Mouse (Mus musculus) stomach, embryonic 15.5 days (tissue): ENCODE results near the gene Rrp8. TPM values are rescaled to one million over a fixed set of nuclear protein-coding genes. Genes with fewer than 3 reads are reported as not detected.

ENCODE experiments used
- ATAC-seq: fragments of 200-750 bp; cut with Nextera tagmentation; 2 replicates; pipeline ENCODE4 v1.8.0; 2017; ENCODE audit warnings: low read depth, moderate number of reproducible peaks, moderate TSS enrichment; ENCODE audit not compliant: insufficient read depth, low FRiP score
- H3K27ac ChIP-seq: fragments of 300-500 bp; sonication (generic); 2 replicates; pipeline ENCODE4 v1.5.1; 2015; ENCODE audit warnings: mild to moderate bottlenecking, inconsistent platforms
- H3K27me3 ChIP-seq: fragments of 300-500 bp; sonication (generic); replicated peaks from 2 replicates; pipeline ENCODE4 v1.6.1; 2015; ENCODE audit warnings: inconsistent platforms
- H3K36me3 ChIP-seq: fragments of 300-500 bp; sonication (generic); 2 replicates; pipeline ENCODE4 v1.6.1; 2015; ENCODE audit warnings: inconsistent platforms
- H3K4me1 ChIP-seq: fragments of 300-500 bp; sonication (generic); 2 replicates; pipeline ENCODE4 v1.6.1; 2015; ENCODE audit warnings: inconsistent platforms
- H3K4me2 ChIP-seq: fragments of 300-500 bp; sonication (generic); 2 replicates; pipeline ENCODE4 v1.6.1; 2015; ENCODE audit warnings: mild to moderate bottlenecking, inconsistent platforms
- H3K4me3 ChIP-seq: fragments of 300-500 bp; sonication (generic); replicated peaks from 2 replicates; pipeline ENCODE4 v1.5.1; 2015; ENCODE audit warnings: inconsistent platforms
- H3K9ac ChIP-seq: fragments of 300-500 bp; sonication (generic); 2 replicates; pipeline ENCODE4 v1.6.1; 2015; ENCODE audit warnings: inconsistent platforms
- H3K9me3 ChIP-seq: fragments of 300-500 bp; sonication (generic); 2 replicates; pipeline ENCODE4 v1.6.1; 2016; ENCODE audit warnings: inconsistent platforms
- WGBS: fragments of 180-500 bp; shearing (Covaris S2); methylation state at CpG from one replicate; pipeline ENCODE4 v1.1.7; 2015; 5-methylcytosine and 5-hydroxymethylcytosine counted together
- polyA plus RNA-seq: library from polyadenylated mRNA; unstranded; fragments of >200 nt; fragmentation: Nextera tagmentation; extraction: Ambion mirVana; gene quantifications from 2 replicates; pipeline ENCODE4 v1.2.1, GENCODE M21; 2015

Rrp8 gene
- polyA plus RNA-seq, 1 experiment from 2014 or later: 26.9 TPM

- Histone ChIP-seq H3K4me1 (peaks cover 11% of the 10 kb centered on the region; the same call in 1 of the 2 replicates), H3K4me3 (no peak overlapping the region), H3K9me3 (no peaks in the 10 kb centered on the region), H3K27me3 (no peaks in the 10 kb centered on the region), H3K27ac (no peak overlapping the region), H3K4me2 (no peak overlapping the region), H3K36me3 (peaks cover 31% of the 10 kb centered on the region), H3K9ac (no peak overlapping the region)
- ATAC-seq: no peak
- 93% methylated on average over 11 of the region's 11 CpGs for WGBS
These were observed 3.3 kb downstream of the Rrp8 start for GRCm38 (mm10) chr7:105733836-105734235.

GRCm38 (mm10) chr7:105728701-105729428 lies 8.3 kb downstream of the Rrp8 start:
- WGBS: 78% methylated on average over 6 of the region's 6 CpGs
- Histone ChIP-seq H3K27ac (no peak overlapping the region), H3K36me3 (peaks cover 26% of the 10 kb centered on the region), H3K27me3 (no peaks in the 10 kb centered on the region), H3K4me2 (no peak overlapping the region), H3K9ac (no peak overlapping the region), H3K4me1 (peaks cover 2% of the 10 kb centered on the region; the same call in 1 of the 2 replicates), H3K4me3 (no peak overlapping the region), H3K9me3 (no peaks in the 10 kb centered on the region)
- ATAC-seq: no peak

GRCm38 (mm10) chr7:105726980-105727325 lies 10.2 kb downstream of the Rrp8 start:
- H3K9ac ChIP-seq: no peak overlapping the region
- H3K4me3 ChIP-seq: no peak overlapping the region
- 90% methylated on average over 4 of the region's 4 CpGs for WGBS
- H3K4me1 ChIP-seq: no peaks in the 10 kb centered on the region
- H3K4me2 ChIP-seq: no peak overlapping the region
- no peaks in the 10 kb centered on the region for H3K9me3 ChIP-seq
- no peak overlapping the region for H3K27ac ChIP-seq
- 0 out of 2 replicates have a peak, but pooled peaks cover 10% of the 10 kb centered on the region for H3K36me3 ChIP-seq
- ATAC-seq: no peak
- H3K27me3 ChIP-seq: no peaks in the 10 kb centered on the region

- ATAC-seq: no peak; the same call in 1 of the 2 replicates
- no peak overlapping the region for H3K9ac ChIP-seq
- H3K4me1 ChIP-seq: no peaks in the 10 kb centered on the region
- H3K4me3 ChIP-seq: no peak overlapping the region
- H3K9me3 ChIP-seq: no peaks in the 10 kb centered on the region
- 80% methylated on average over 4 of the region's 4 CpGs for WGBS
- H3K36me3 ChIP-seq: 0 out of 2 replicates have a peak, but pooled peaks cover 6% of the 10 kb centered on the region
- H3K27ac ChIP-seq: no peak overlapping the region
- no peak overlapping the region for H3K4me2 ChIP-seq
- no peaks in the 10 kb centered on the region for H3K27me3 ChIP-seq
These were observed 10.8 kb downstream of the Rrp8 start for GRCm38 (mm10) chr7:105726144-105726979.

GRCm38 (mm10) chr7:105721916-105722315 lies 15.3 kb downstream of the Rrp8 start:
- Histone ChIP-seq H3K9me3 (no peaks in the 10 kb centered on the region), H3K4me2 (no peak overlapping the region), H3K9ac (no peak overlapping the region), H3K36me3 (no peaks in the 10 kb centered on the region), H3K27ac (no peak overlapping the region), H3K4me1 (no peaks in the 10 kb centered on the region), H3K4me3 (no peak overlapping the region), H3K27me3 (no peaks in the 10 kb centered on the region)
- ATAC-seq: no peak
- 71% methylated on average over 2 of the region's 2 CpGs for WGBS

GRCm38 (mm10) chr7:105715366-105715765 lies 21.8 kb downstream of the Rrp8 start:
- ATAC-seq: no peak
- Histone ChIP-seq H3K36me3 (no peaks in the 10 kb centered on the region), H3K4me1 (no peaks in the 10 kb centered on the region), H3K9me3 (no peaks in the 10 kb centered on the region), H3K27ac (no peak overlapping the region), H3K9ac (no peak overlapping the region), H3K27me3 (no peaks in the 10 kb centered on the region), H3K4me2 (no peak overlapping the region), H3K4me3 (no peak overlapping the region)
- WGBS: 50% methylated on average over 3 of the region's 3 CpGs

GRCm38 (mm10) chr7:105708733-105709132 lies 28.5 kb downstream of the Rrp8 start:
- Histone ChIP-seq H3K27ac (no peak overlapping the region), H3K4me1 (no peaks in the 10 kb centered on the region), H3K4me2 (no peak overlapping the region), H3K27me3 (no peaks in the 10 kb centered on the region), H3K36me3 (no peaks in the 10 kb centered on the region), H3K4me3 (no peak overlapping the region), H3K9me3 (no peaks in the 10 kb centered on the region), H3K9ac (no peak overlapping the region)
- 85% methylated on average over 5 of the region's 5 CpGs for WGBS
- no peak for ATAC-seq

- Histone ChIP-seq H3K27ac (no peak overlapping the region), H3K27me3 (no peaks in the 10 kb centered on the region), H3K4me2 (no peak overlapping the region), H3K4me1 (no peaks in the 10 kb centered on the region), H3K4me3 (no peak overlapping the region), H3K36me3 (no peaks in the 10 kb centered on the region), H3K9me3 (no peaks in the 10 kb centered on the region), H3K9ac (no peak overlapping the region)
- no peak for ATAC-seq
- WGBS: 82% methylated on average over 4 of the region's 4 CpGs
These were observed 33.4 kb downstream of the Rrp8 start for GRCm38 (mm10) chr7:105703816-105704215.

- no peak overlapping the region for H3K4me3 ChIP-seq
- no peaks in the 10 kb centered on the region for H3K4me1 ChIP-seq
- no peaks in the 10 kb centered on the region for H3K9me3 ChIP-seq
- H3K9ac ChIP-seq: no peak overlapping the region
- no peak overlapping the region for H3K4me2 ChIP-seq
- H3K27me3 ChIP-seq: no peaks in the 10 kb centered on the region
- WGBS: 85% methylated on average over 16 of the region's 16 CpGs
- ATAC-seq: no peak
- no peak overlapping the region for H3K27ac ChIP-seq
- no peaks in the 10 kb centered on the region for H3K36me3 ChIP-seq
These were observed 34.0 kb downstream of the Rrp8 start for GRCm38 (mm10) chr7:105703184-105703583.

- 63% methylated on average over 1 of the region's 1 CpGs for WGBS
- no peak for ATAC-seq
These were observed 46.3 kb downstream of the Rrp8 start for GRCm38 (mm10) chr7:105690875-105691274.

GRCm38 (mm10) chr7:105685541-105686197 lies 51.5 kb downstream of the Rrp8 start:
- Histone ChIP-seq H3K9me3 (no peaks in the 10 kb centered on the region), H3K4me3 (no peak overlapping the region), H3K36me3 (no peaks in the 10 kb centered on the region), H3K27me3 (no peaks in the 10 kb centered on the region), H3K9ac (no peak overlapping the region), H3K27ac (no peak overlapping the region), H3K4me2 (peak overlapping the region; percentile 27; the same call in 1 of the 2 replicates), H3K4me1 (no peaks in the 10 kb centered on the region)
- ATAC-seq: peak; percentile 65; the same call in 1 of the 2 replicates
- 11% methylated on average over 13 of the region's 13 CpGs for WGBS

More at GRCm38 (mm10) chr7:105690875-105691274, 46.3 kb downstream of the Rrp8 start:
- H3K27ac ChIP-seq: no peak overlapping the region
- no peaks in the 10 kb centered on the region for H3K36me3 ChIP-seq
- H3K4me3 ChIP-seq: no peak overlapping the region
- H3K27me3 ChIP-seq: no peaks in the 10 kb centered on the region
- no peak overlapping the region for H3K9ac ChIP-seq
- no peak overlapping the region for H3K4me2 ChIP-seq
- H3K4me1 ChIP-seq: no peaks in the 10 kb centered on the region
- no peaks in the 10 kb centered on the region for H3K9me3 ChIP-seq
